16 mouse cellular contexts compared by ENCODE assay signal in genomic region chr14:105038798-105039197, GRCm38 (mm10).
"Had no signal": no experiment of that assay in that cellular context is flagged by ENCODE, and none has a peak within 500 bp of the region (broad histone marks: within the 10 kb centered on the region; RNA-seq: fewer than 3 reads in every experiment).

No protein-coding gene starts in this region.

- H3K4me1 ChIP-seq: neural tube, embryonic 12.5 days; neural tube, embryonic 15.5 days; stomach, embryonic 15.5 days had no signal

- H3K4me3 ChIP-seq: neural tube, embryonic 12.5 days; neural tube, embryonic 13.5 days; neural tube, embryonic 15.5 days; stomach, embryonic 15.5 days had no signal

- H3K36me3 ChIP-seq: neural tube, embryonic 12.5 days; neural tube, embryonic 13.5 days; neural tube, embryonic 15.5 days; stomach, embryonic 15.5 days had no signal

- H3K9ac ChIP-seq: neural tube, embryonic 12.5 days; neural tube, embryonic 13.5 days; neural tube, embryonic 15.5 days; stomach, embryonic 15.5 days had no signal

- H3K27me3 ChIP-seq: neural tube, embryonic 12.5 days; neural tube, embryonic 13.5 days; neural tube, embryonic 15.5 days; stomach, embryonic 15.5 days had no signal

- DNase-seq: retina, postnatal 1 day; right cerebral cortex, adult 18-20 months; right cerebral cortex, postnatal 14 days; right cerebral cortex, postnatal 25 days; right cerebral cortex, postnatal 4 days; spleen, adult 18-20 months; thymus, adult 18-20 months; thymus, adult 2 months; thymus, postnatal 14 days; thymus, postnatal 36 days; thymus, postnatal 4 days had no signal

- H3K4me2 ChIP-seq: neural tube, embryonic 12.5 days; neural tube, embryonic 13.5 days; neural tube, embryonic 15.5 days; stomach, embryonic 15.5 days had no signal

- H3K9me3 ChIP-seq: neural tube, embryonic 12.5 days; neural tube, embryonic 13.5 days; neural tube, embryonic 15.5 days; stomach, embryonic 15.5 days had no signal

- H3K27ac ChIP-seq: neural tube, embryonic 12.5 days; neural tube, embryonic 13.5 days; neural tube, embryonic 15.5 days; stomach, embryonic 15.5 days; stomach, postnatal 0 days had no signal
